Comparison of ENCODE assay signal across 8 mouse cellular contexts in genomic region chr5:114370371-114370776, GRCm38 (mm10). TPM values are rescaled to one million over a fixed set of nuclear protein-coding genes. Genes with fewer than 3 reads are reported as not detected.
DNase-seq lines count a peak whose midpoint lies in the region; ATAC-seq and TF ChIP-seq lines count a peak whose summit lies in the region.

No protein-coding gene starts in this region.

- H3K27me3 ChIP-seq in heart, embryonic 10.5 days (ENCODE audit: insufficient read depth, poor library complexity, severe bottlenecking) = no peaks in the 10 kb centered on the region
- no peaks in the 10 kb centered on the region for H3K27me3 ChIP-seq in kidney, embryonic 14.5 days (ENCODE audit: control insufficient read depth, insufficient read depth, low read length)
- no peaks in the 10 kb centered on the region for H3K27me3 ChIP-seq in lung, postnatal 0 days (replicated peaks; ENCODE audit: insufficient read depth, low read length)

- H3K27ac ChIP-seq in heart, embryonic 10.5 days = peak overlapping the region; percentile 67
- H3K27ac ChIP-seq in kidney, embryonic 14.5 days (ENCODE audit: low read depth, low read length) = peak overlapping the region; percentile 87
- H3K27ac ChIP-seq in lung, postnatal 0 days (ENCODE audit: low read length) = peak overlapping the region; percentile 94

- H3K36me3 ChIP-seq in heart, embryonic 10.5 days = peaks cover 93% of the 10 kb centered on the region
- peaks cover 83% of the 10 kb centered on the region for H3K36me3 ChIP-seq in kidney, embryonic 14.5 days (ENCODE audit: control insufficient read depth, insufficient read depth, low read length)
- peaks cover 46% of the 10 kb centered on the region for H3K36me3 ChIP-seq in lung, postnatal 0 days (ENCODE audit: insufficient read depth, low read length)

- WGBS in heart, embryonic 10.5 days = 55% methylated on average over 9 of the region's 9 CpGs
- 58% methylated on average over 9 of the region's 9 CpGs for WGBS in kidney, embryonic 14.5 days
- WGBS in lung, postnatal 0 days = 2% methylated on average over 9 of the region's 9 CpGs

- H3K4me3 ChIP-seq in heart, embryonic 10.5 days = no peak overlapping the region
- H3K4me3 ChIP-seq in kidney, embryonic 14.5 days (ENCODE audit: low read length) = no peak overlapping the region
- H3K4me3 ChIP-seq in lung, postnatal 0 days (ENCODE audit: low read depth, low read length) = no peak overlapping the region

- no peaks in the 10 kb centered on the region for H3K9me3 ChIP-seq in heart, embryonic 10.5 days
- H3K9me3 ChIP-seq in kidney, embryonic 14.5 days (ENCODE audit: control insufficient read depth, low read length) = no peaks in the 10 kb centered on the region
- no peaks in the 10 kb centered on the region for H3K9me3 ChIP-seq in lung, postnatal 0 days (ENCODE audit: low read length)

- peak overlapping the region; percentile 4; the same call in 1 of the 2 replicates for H3K9ac ChIP-seq in kidney, embryonic 14.5 days (ENCODE audit: low read depth, low read length)
- 0 out of 2 replicates have a peak overlapping the region, but pooled peaks have one; percentile 39 for H3K9ac ChIP-seq in lung, postnatal 0 days (replicated peaks; ENCODE audit: low read depth)

- TF ChIP-seq EP300 in lung, postnatal 0 days (IDR thresholded peaks at IDR 0.05) = peak; percentile 94

- peak; percentile 64 for TF ChIP-seq CTCF in lung, postnatal 0 days (IDR thresholded peaks at IDR 0.05)

- DNase-seq in 3T3-L1 (ENCODE audit: low read depth, low spot score) = peak; percentile 100
- DNase-seq in adipocyte (ENCODE audit: low spot score) = peak; percentile 94
- no peak for DNase-seq in heart, embryonic 10.5 days (ENCODE audit: low spot score)
- peak; percentile 97 for DNase-seq in lung, postnatal 0 days (ENCODE audit: low spot score)
- DNase-seq in cerebellum, postnatal 4 days (ENCODE audit: low spot score in 2 of 2) = no peak
- no peak for DNase-seq in cerebellum, postnatal 25 days
- DNase-seq in urinary bladder, adult 2 months (ENCODE audit: low spot score) = no peak

- H3K4me2 ChIP-seq in kidney, embryonic 14.5 days (replicated peaks; ENCODE audit: low read depth, low read length) = no peak overlapping the region
- 0 out of 2 replicates have a peak overlapping the region, but pooled peaks have one; percentile 22 for H3K4me2 ChIP-seq in lung, postnatal 0 days (replicated peaks; ENCODE audit: low read depth, low read length)

- peak; percentile 30; the same call in 1 of the 2 replicates for ATAC-seq in kidney, embryonic 14.5 days (ENCODE audit: low FRiP score, low TSS enrichment)
- peak; percentile 68 for ATAC-seq in lung, postnatal 0 days

- H3K4me1 ChIP-seq in heart, embryonic 10.5 days = peaks cover 68% of the 10 kb centered on the region
- H3K4me1 ChIP-seq in kidney, embryonic 14.5 days (ENCODE audit: control insufficient read depth, insufficient read depth, low read length) = peaks cover 44% of the 10 kb centered on the region
- peaks cover 55% of the 10 kb centered on the region for H3K4me1 ChIP-seq in lung, postnatal 0 days (ENCODE audit: insufficient read depth, low read depth, low read length)

RNA-seq across cellular contexts. Expression of gene Kctd10, which starts 9.9 kb away (rescaled TPM):
- 105 and 113 TPM in 2 replicates for polyA plus RNA-seq in heart, embryonic 10.5 days (2016; fragmentation: Nextera tagmentation; extraction: Ambion mirVana)
- polyA plus RNA-seq in kidney, embryonic 14.5 days (2014; fragmentation: Nextera tagmentation; extraction: Ambion mirVana) = 50.7 and 86.2 TPM in 2 replicates
- 223 and 230 TPM in 2 replicates for polyA plus RNA-seq in lung, postnatal 0 days (2015; fragmentation: Nextera tagmentation; extraction: Ambion mirVana)
- polyA plus RNA-seq in urinary bladder, adult 2 months (2012; rRNA removed) = 134 and 142 TPM in 2 replicates

RNA-seq across cellular contexts. Expression of gene Ube3b, which starts 10.0 kb away (rescaled TPM):
- 47.9 and 59.0 TPM in 2 replicates for polyA plus RNA-seq in heart, embryonic 10.5 days (2016; fragmentation: Nextera tagmentation; extraction: Ambion mirVana)
- polyA plus RNA-seq in kidney, embryonic 14.5 days (2014; fragmentation: Nextera tagmentation; extraction: Ambion mirVana) = 30.5 and 55.2 TPM in 2 replicates
- polyA plus RNA-seq in lung, postnatal 0 days (2015; fragmentation: Nextera tagmentation; extraction: Ambion mirVana) = 28.9 and 30.1 TPM in 2 replicates
- polyA plus RNA-seq in urinary bladder, adult 2 months (2012; rRNA removed) = 35.2 and 38.5 TPM in 2 replicates

Comparison
In these comparisons a context has a peak if more than half of its experiments do, and no peak if none do; other contexts are left out.
1. DNase-seq: peak in 3T3-L1 (single experiment), adipocyte (single experiment) and lung, postnatal 0 days (single experiment); none in heart, embryonic 10.5 days (single experiment), cerebellum, postnatal 4 days (0 of 2), cerebellum, postnatal 25 days (0 of 2) and urinary bladder, adult 2 months (single experiment).
2. Peak in every context shown above with its lines, with median percentiles within 50 percentile points of each other: H3K27ac ChIP-seq.